Mouse (Mus musculus) cerebellum, postnatal 36 days (tissue): ENCODE results near the gene Dtx2.
"Not testable (repeated sequence)": the region's sequence is repeated elsewhere in the genome, so short reads cannot be mapped to it uniquely, and the experiment has no call there.

Experiments
- DNase-seq, 2 experiments: peaks; one replicate each; pipeline ENCODE4 v3.0.0; 2021 to 2022; ENCODE audit warnings: mixed read lengths in 2 of 2

Gene Dtx2

GRCm38 (mm10) chr5:136066404-136067148 is 72.0 kb downstream of the Dtx2 start:
- DNase-seq: not testable (repeated sequence)

- no peak for DNase-seq
Measured at GRCm38 (mm10) chr5:136069411-136069810, 74.8 kb downstream of the Dtx2 start.

- DNase-seq: no peak
Measured at GRCm38 (mm10) chr5:136073051-136073450, 78.5 kb downstream of the Dtx2 start.

GRCm38 (mm10) chr5:136073526-136073925 is 78.9 kb downstream of the Dtx2 start:
- DNase-seq: no peak

- no peak for DNase-seq
Measured at GRCm38 (mm10) chr5:136075076-136075475, 80.5 kb downstream of the Dtx2 start.

GRCm38 (mm10) chr5:136076284-136076683 is 81.7 kb downstream of the Dtx2 start:
- DNase-seq: no peak

- DNase-seq: no peak
Measured at GRCm38 (mm10) chr5:136077001-136077550, 82.5 kb downstream of the Dtx2 start.

- no peak for DNase-seq
Measured at GRCm38 (mm10) chr5:136078136-136078535, 83.5 kb downstream of the Dtx2 start.

- DNase-seq: no peak
Measured at GRCm38 (mm10) chr5:136082345-136082744, 87.7 kb downstream of the Dtx2 start.
